Mouse (Mus musculus): ENCODE measurements around the gene Glg1.

Gene Glg1

DNA sequence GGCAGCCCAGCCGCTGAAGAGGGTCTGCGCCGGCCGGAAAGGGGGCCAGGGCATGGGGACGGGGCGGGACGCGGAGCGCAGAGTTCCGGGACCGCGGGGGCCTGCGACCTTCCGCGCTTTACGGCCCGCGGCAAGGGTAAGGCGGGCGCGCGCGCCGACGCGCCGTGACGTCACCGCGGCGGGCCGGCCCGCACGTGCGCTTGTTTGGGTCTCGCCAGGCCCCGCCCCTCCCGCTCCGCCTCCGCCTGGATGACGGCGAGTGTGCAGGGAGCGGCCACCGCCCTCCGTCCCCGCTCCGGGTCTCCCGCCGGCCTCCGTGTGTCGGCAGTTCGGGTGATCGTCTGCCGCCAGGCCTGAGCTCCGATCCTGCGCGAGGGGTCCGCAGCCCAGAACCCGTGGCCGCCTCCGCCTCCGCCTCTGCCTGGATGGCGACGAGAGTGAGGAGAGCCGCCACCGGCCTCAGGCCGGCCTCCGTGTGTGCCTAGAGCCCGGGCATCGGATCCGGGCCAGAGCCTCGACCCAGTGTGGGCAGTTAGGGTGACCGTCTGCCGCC is 113.5 kb downstream of the Glg1 start:
- peak; percentile 92 for DNase-seq (ENCODE audit: extremely low spot score, low spot score)

DNA sequence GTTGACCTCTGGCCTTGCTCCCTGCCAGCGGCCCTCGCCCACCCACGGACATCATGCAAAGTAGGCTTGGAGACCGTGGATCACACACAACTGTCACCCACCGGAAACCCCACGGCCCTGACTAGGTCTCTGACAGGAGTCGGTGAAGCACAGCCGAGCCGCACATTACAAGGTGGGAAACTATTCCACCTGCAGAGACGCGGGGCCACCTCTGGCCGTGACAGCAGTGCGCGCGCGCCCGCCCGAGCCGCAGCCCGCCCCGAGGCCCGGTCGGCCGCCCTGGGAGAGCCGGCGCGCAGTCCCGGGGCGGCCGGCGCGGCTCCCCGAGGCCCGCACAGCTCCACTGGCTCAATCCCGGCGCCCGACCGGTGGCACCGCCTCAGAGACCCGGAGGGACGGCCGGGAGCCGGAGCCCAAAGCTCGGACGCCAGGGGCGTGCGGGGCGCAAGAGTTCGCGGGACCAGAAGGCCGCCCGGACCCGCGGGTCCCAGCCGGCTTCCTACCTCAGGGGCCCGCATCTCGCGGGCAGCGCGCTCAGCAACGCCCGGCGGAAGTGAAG is 114.0 kb downstream of the Glg1 start:
- DNase-seq (ENCODE audit: extremely low spot score, low spot score), result peak; percentile 33

DNA sequence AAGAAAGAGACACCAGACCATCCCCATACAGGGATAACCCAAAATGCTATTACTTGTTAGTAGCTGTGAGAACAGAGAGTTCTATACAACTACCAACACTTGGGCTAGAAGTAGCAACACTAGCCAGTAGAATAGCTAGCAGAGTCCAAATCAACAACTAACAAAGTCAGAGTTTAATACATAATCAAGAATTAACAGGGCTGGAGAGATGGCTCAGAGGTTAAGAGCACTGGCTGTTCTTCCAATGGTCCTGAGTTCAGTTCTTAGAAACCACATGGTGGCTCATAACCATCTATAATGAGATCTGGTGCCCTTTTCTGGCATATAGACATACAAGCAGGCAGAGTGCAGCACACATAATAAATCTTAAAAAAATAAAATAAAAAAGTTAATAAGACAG is 116.5 kb downstream of the Glg1 start:
- DNase-seq (ENCODE audit: extremely low spot score, low spot score), result no peak

DNA sequence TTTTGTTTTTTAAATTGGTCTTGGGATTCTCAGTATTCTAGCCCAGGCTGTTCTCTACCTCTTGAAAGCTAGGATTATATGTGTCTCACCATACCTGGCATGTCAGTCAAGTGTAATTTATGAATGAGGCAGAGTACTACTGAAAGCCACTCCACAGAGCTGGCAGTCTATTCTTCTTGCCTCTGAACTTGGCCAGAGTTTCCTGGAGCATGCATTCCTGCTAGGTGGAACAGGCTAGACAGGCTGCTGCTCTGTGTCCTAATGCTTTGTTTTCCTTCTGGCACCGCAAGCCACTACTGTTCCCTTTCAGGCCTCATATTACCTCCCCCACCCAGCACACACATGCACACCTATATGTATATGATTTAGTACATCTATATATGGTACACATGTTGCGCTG is 128.3 kb downstream of the Glg1 start:
- DNase-seq (ENCODE audit: extremely low spot score, low spot score), result no peak

DNA sequence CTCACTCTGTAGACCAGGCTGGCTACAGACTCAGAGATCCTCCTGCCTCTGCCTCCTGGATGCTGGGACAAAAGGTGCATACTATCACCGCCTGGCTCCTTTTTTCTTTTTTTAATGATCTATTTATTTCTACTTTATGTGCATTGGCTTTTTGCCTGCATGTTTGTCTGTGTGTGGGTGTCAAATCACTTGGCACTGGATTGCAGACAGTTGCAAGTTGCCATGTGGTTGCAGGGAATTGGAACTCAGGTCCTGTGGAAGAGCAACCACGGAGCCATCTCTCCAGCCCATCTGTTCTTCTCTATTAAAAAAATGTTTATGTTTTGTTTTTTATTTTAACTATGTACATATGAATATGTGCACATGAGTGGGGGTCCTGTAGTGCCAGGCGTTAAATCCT is 139.5 kb downstream of the Glg1 start:
- no peak for DNase-seq (ENCODE audit: extremely low spot score, low spot score)

DNA sequence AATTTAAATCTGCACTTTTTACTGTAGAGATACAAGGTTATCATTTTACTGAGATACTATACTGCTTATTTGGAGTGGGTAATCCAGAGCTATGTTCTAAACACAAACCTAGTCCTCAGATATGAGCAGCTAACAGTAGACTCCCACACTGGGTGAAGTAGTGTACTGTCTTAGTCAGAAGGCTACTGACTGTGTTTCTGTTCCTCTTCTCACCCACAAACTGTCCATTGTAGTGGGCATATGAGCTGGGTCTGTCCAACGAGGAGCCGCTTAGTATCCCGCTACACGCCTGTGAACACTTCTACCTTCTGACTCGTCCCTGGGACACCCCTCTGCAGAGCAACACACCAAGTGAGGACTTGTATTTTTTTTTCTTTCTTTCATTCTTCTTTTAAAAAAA is 144.1 kb downstream of the Glg1 start:
- no peak for DNase-seq (ENCODE audit: extremely low spot score, low spot score)

Measured in neural tube, embryonic 10.5 days (tissue).